Mouse (Mus musculus) small intestine, adult 2 months (tissue): ENCODE measurements around the gene BC048403.

Source experiments
- CTCF ChIP-seq: fragments of 200-500 bp; IDR thresholded peaks from 2 replicates; pipeline ENCODE4 v1.5.1; 2012; ENCODE audit warnings: low read depth, mild to moderate bottlenecking, control low read depth, inconsistent platforms, low read length, moderate library complexity, mixed read lengths; ENCODE audit not compliant: insufficient replicate concordance, insufficient read length; ENCODE audit errors: extremely low read depth
- POLR2A ChIP-seq: fragments of 200-500 bp; IDR thresholded peaks from 2 replicates; pipeline ENCODE4 v1.6.1; 2012; ENCODE audit warnings: low read depth, mild to moderate bottlenecking, control low read depth, inconsistent platforms, low read length, moderate library complexity

- TF ChIP-seq POLR2A (no peak), CTCF (no peak)
Observed at GRCm38 (mm10) chr10:121692944-121693579, 46.7 kb upstream of the BC048403 start.
